Mouse (Mus musculus) hindbrain, embryonic 15.5 days (tissue): ENCODE measurements around the gene Ppp4r3b. TPM values are rescaled to one million over a fixed set of nuclear protein-coding genes. Genes with fewer than 3 reads are reported as not detected.

Source experiments
- ATAC-seq: fragments of 200-750 bp; cut with Nextera tagmentation; 2 replicates; pipeline ENCODE4 v1.8.0; 2017; ENCODE audit warnings: low read depth, moderate number of reproducible peaks, moderate TSS enrichment; ENCODE audit not compliant: low FRiP score
- H3K27ac ChIP-seq: fragments of 300-500 bp; sonication (generic); replicated peaks from 2 replicates; pipeline ENCODE4 v1.5.1; 2015; ENCODE audit warnings: mild to moderate bottlenecking, inconsistent platforms
- H3K27me3 ChIP-seq: fragments of 300-500 bp; sonication (generic); 2 replicates; pipeline ENCODE4 v1.6.1; 2015; ENCODE audit warnings: control low read depth, inconsistent platforms
- H3K36me3 ChIP-seq: fragments of 300-500 bp; sonication (generic); 2 replicates; pipeline ENCODE4 v1.6.1; 2015; ENCODE audit warnings: control low read depth, inconsistent platforms
- H3K4me1 ChIP-seq: fragments of 300-500 bp; sonication (generic); replicated peaks from 2 replicates; pipeline ENCODE4 v1.6.1; 2015; ENCODE audit warnings: control low read depth, inconsistent platforms
- H3K4me2 ChIP-seq: fragments of 300-500 bp; sonication (generic); 2 replicates; pipeline ENCODE4 v1.6.1; 2015; ENCODE audit warnings: moderate library complexity, mild to moderate bottlenecking, inconsistent platforms
- H3K4me3 ChIP-seq: fragments of 300-500 bp; sonication (generic); 2 replicates; pipeline ENCODE4 v1.5.1; 2015; ENCODE audit warnings: mild to moderate bottlenecking, inconsistent platforms
- H3K9ac ChIP-seq: fragments of 300-500 bp; sonication (generic); 2 replicates; pipeline ENCODE4 v1.6.1; 2015; ENCODE audit warnings: inconsistent platforms
- H3K9me3 ChIP-seq: fragments of 300-500 bp; sonication (generic); 2 replicates; pipeline ENCODE4 v1.6.1; 2016; ENCODE audit warnings: control low read depth, inconsistent platforms
- WGBS: fragments of 180-500 bp; shearing (Covaris S2); methylation state at CpG from one replicate; pipeline ENCODE4 v1.1.7; 2015; 5-methylcytosine and 5-hydroxymethylcytosine counted together
- polyA plus RNA-seq: library from polyadenylated mRNA; unstranded; fragments of >200 nt; fragmentation: Nextera tagmentation; extraction: Ambion mirVana; gene quantifications from 2 replicates; pipeline ENCODE4 v1.2.1, GENCODE M21; 2015

The Ppp4r3b gene
- 63.4 and 65.4 TPM in 2 replicates for polyA plus RNA-seq

- Histone ChIP-seq H3K27me3 (no peaks in the 10 kb centered on the region), H3K36me3 (no peaks in the 10 kb centered on the region), H3K27ac (peak within 1 kb of the TSS; percentile 95), H3K4me3 (peak within 1 kb of the TSS; percentile 75), H3K9me3 (no peaks in the 10 kb centered on the region), H3K4me1 (peaks cover 26% of the 10 kb centered on the region), H3K9ac (peak within 1 kb of the TSS; percentile 81), H3K4me2 (peak within 1 kb of the TSS; percentile 86)
- ATAC-seq: peak; percentile 99
- WGBS: under 1% methylated on average over 50 of the region's 50 CpGs
Observed at GRCm38 (mm10) chr11:29172563-29173124, at the start of gene Ppp4r3b. TSS of gene Ppp4r3b (plus strand) at chr11:29172890.

- peak overlapping the region; percentile 78 for H3K4me2 ChIP-seq
- peak; percentile 70 for ATAC-seq
- WGBS: 60% methylated on average over 11 of the region's 11 CpGs
- H3K9ac ChIP-seq: peak overlapping the region; percentile 87
- H3K27me3 ChIP-seq: no peaks in the 10 kb centered on the region
- peaks cover 10% of the 10 kb centered on the region for H3K4me1 ChIP-seq
- peaks cover 15% of the 10 kb centered on the region for H3K36me3 ChIP-seq
- peak overlapping the region; percentile 98 for H3K4me3 ChIP-seq
- peak overlapping the region; percentile 82 for H3K27ac ChIP-seq
- H3K9me3 ChIP-seq: no peaks in the 10 kb centered on the region
Observed at GRCm38 (mm10) chr11:29129862-29130384, 42.8 kb upstream of the Ppp4r3b start.

GRCm38 (mm10) chr11:29130385-29131355 is 42.0 kb upstream of the Ppp4r3b start, which contains the start of gene Pnpt1:
TSS of gene Pnpt1 (plus strand) at chr11:29130744.
- Histone ChIP-seq H3K4me3 (peak within 1 kb of the TSS; percentile 98), H3K27me3 (no peaks in the 10 kb centered on the region), H3K36me3 (peaks cover 17% of the 10 kb centered on the region), H3K27ac (peak within 1 kb of the TSS; percentile 82), H3K9me3 (no peaks in the 10 kb centered on the region), H3K4me1 (peaks cover 10% of the 10 kb centered on the region), H3K4me2 (peak within 1 kb of the TSS; percentile 78), H3K9ac (peak within 1 kb of the TSS; percentile 87)
- ATAC-seq: peak; percentile 100
- WGBS: 5% methylated on average over 50 of the region's 50 CpGs

GRCm38 (mm10) chr11:29140671-29141070 is 32.0 kb upstream of the Ppp4r3b start:
- peaks cover 38% of the 10 kb centered on the region for H3K36me3 ChIP-seq
- ATAC-seq: no peak
- H3K27ac ChIP-seq: no peak overlapping the region
- H3K4me2 ChIP-seq: no peak overlapping the region
- H3K9me3 ChIP-seq: no peaks in the 10 kb centered on the region
- H3K9ac ChIP-seq: no peak overlapping the region
- 58% methylated on average over 1 of the region's 1 CpGs for WGBS
- no peaks in the 10 kb centered on the region for H3K4me1 ChIP-seq
- H3K4me3 ChIP-seq: no peak overlapping the region
- H3K27me3 ChIP-seq: no peaks in the 10 kb centered on the region

- no peak overlapping the region for H3K4me2 ChIP-seq
- H3K4me1 ChIP-seq: no peaks in the 10 kb centered on the region
- H3K27me3 ChIP-seq: no peaks in the 10 kb centered on the region
- H3K27ac ChIP-seq: no peak overlapping the region
- H3K4me3 ChIP-seq: no peak overlapping the region
- H3K36me3 ChIP-seq: peaks cover 43% of the 10 kb centered on the region
- no peak for ATAC-seq
- H3K9ac ChIP-seq: no peak overlapping the region
- H3K9me3 ChIP-seq: no peaks in the 10 kb centered on the region
- WGBS: 93% methylated on average over 2 of the region's 2 CpGs
Observed at GRCm38 (mm10) chr11:29148901-29149300, 23.8 kb upstream of the Ppp4r3b start.

- no peaks in the 10 kb centered on the region for H3K4me1 ChIP-seq
- ATAC-seq: no peak
- H3K9me3 ChIP-seq: no peaks in the 10 kb centered on the region
- no peak overlapping the region for H3K9ac ChIP-seq
- peaks cover 20% of the 10 kb centered on the region; the same call in 1 of the 2 replicates for H3K36me3 ChIP-seq
- H3K4me3 ChIP-seq: no peak overlapping the region
- WGBS: 96% methylated on average over 4 of the region's 4 CpGs
- no peaks in the 10 kb centered on the region for H3K27me3 ChIP-seq
- H3K27ac ChIP-seq: no peak overlapping the region
- H3K4me2 ChIP-seq: no peak overlapping the region
Observed at GRCm38 (mm10) chr11:29163569-29163968, 9.1 kb upstream of the Ppp4r3b start.

- WGBS: under 1% methylated on average over 34 of the region's 34 CpGs
- peak overlapping the region; percentile 84 for H3K4me2 ChIP-seq
- H3K9ac ChIP-seq: peak overlapping the region; percentile 81
- H3K27ac ChIP-seq: peak overlapping the region; percentile 95
- peaks cover 26% of the 10 kb centered on the region for H3K4me1 ChIP-seq
- no peaks in the 10 kb centered on the region for H3K27me3 ChIP-seq
- H3K36me3 ChIP-seq: no peaks in the 10 kb centered on the region
- H3K4me3 ChIP-seq: peak overlapping the region; percentile 75
- no peaks in the 10 kb centered on the region for H3K9me3 ChIP-seq
- peak; percentile 32 for ATAC-seq
Observed at GRCm38 (mm10) chr11:29171959-29172391, 715 bp upstream of the Ppp4r3b start.

- peak overlapping the region; percentile 75 for H3K4me3 ChIP-seq
- no peaks in the 10 kb centered on the region for H3K9me3 ChIP-seq
- under 1% methylated on average over 38 of the region's 38 CpGs for WGBS
- peak overlapping the region; percentile 81 for H3K9ac ChIP-seq
- H3K36me3 ChIP-seq: no peaks in the 10 kb centered on the region
- no peaks in the 10 kb centered on the region for H3K27me3 ChIP-seq
- H3K4me1 ChIP-seq: peaks cover 26% of the 10 kb centered on the region
- peak; percentile 68 for ATAC-seq
- H3K4me2 ChIP-seq: peak overlapping the region; percentile 86
- H3K27ac ChIP-seq: peak overlapping the region; percentile 95
Observed at GRCm38 (mm10) chr11:29173125-29173631, 488 bp downstream of the Ppp4r3b start.

GRCm38 (mm10) chr11:29173706-29174436 is 1.2 kb downstream of the Ppp4r3b start:
- Histone ChIP-seq H3K36me3 (no peaks in the 10 kb centered on the region), H3K27ac (peak overlapping the region; percentile 95), H3K4me3 (peak overlapping the region; percentile 75), H3K9ac (peak overlapping the region; percentile 81), H3K27me3 (no peaks in the 10 kb centered on the region), H3K4me1 (peaks cover 26% of the 10 kb centered on the region), H3K4me2 (peak overlapping the region; percentile 86), H3K9me3 (no peaks in the 10 kb centered on the region)
- WGBS: 6% methylated on average over 13 of the region's 13 CpGs
- no peak for ATAC-seq

GRCm38 (mm10) chr11:29179319-29179718 is 6.6 kb downstream of the Ppp4r3b start:
- Histone ChIP-seq H3K27me3 (no peaks in the 10 kb centered on the region), H3K4me1 (peaks cover under 1% of the 10 kb centered on the region; the same call in 1 of the 2 replicates), H3K9me3 (no peaks in the 10 kb centered on the region), H3K27ac (no peak overlapping the region), H3K9ac (no peak overlapping the region), H3K4me2 (no peak overlapping the region), H3K36me3 (peaks cover 13% of the 10 kb centered on the region; the same call in 1 of the 2 replicates), H3K4me3 (no peak overlapping the region)
- 98% methylated on average over 1 of the region's 1 CpGs for WGBS
- no peak for ATAC-seq

- no peak overlapping the region for H3K4me2 ChIP-seq
- H3K9me3 ChIP-seq: no peaks in the 10 kb centered on the region
- H3K36me3 ChIP-seq: peaks cover 21% of the 10 kb centered on the region
- 70% methylated on average over 3 of the region's 3 CpGs for WGBS
- no peaks in the 10 kb centered on the region for H3K27me3 ChIP-seq
- ATAC-seq: no peak; the same call in 1 of the 2 replicates
- H3K4me1 ChIP-seq: no peaks in the 10 kb centered on the region
- H3K27ac ChIP-seq: no peak overlapping the region
- H3K9ac ChIP-seq: no peak overlapping the region
- H3K4me3 ChIP-seq: no peak overlapping the region
Observed at GRCm38 (mm10) chr11:29180657-29181056, 8.0 kb downstream of the Ppp4r3b start.
